Mouse (Mus musculus) adrenal gland, adult 18-20 months (tissue): ENCODE results near the gene Fam71b. TPM values are rescaled to one million over a fixed set of nuclear protein-coding genes. Genes with fewer than 3 reads are reported as not detected.
"Not testable (repeated sequence)": the region's sequence is repeated elsewhere in the genome, so short reads cannot be mapped to it uniquely, and the experiment has no call there.

ENCODE experiments used
- DNase-seq, 2 experiments: peaks; one replicate each; pipeline ENCODE4 v3.0.0; 2021 to 2022; ENCODE audit warnings: low spot score in 2 of 2
- total RNA-seq, 2 experiments: library from RNA; stranded (reverse); gene quantifications; 1 replicate in 1 of 2; 2 replicates in 1 of 2; pipeline ENCODE4 v1.2.3; 2021

Fam71b gene
- total RNA-seq, 2 experiments from 2014 or later, result not detected

DNA sequence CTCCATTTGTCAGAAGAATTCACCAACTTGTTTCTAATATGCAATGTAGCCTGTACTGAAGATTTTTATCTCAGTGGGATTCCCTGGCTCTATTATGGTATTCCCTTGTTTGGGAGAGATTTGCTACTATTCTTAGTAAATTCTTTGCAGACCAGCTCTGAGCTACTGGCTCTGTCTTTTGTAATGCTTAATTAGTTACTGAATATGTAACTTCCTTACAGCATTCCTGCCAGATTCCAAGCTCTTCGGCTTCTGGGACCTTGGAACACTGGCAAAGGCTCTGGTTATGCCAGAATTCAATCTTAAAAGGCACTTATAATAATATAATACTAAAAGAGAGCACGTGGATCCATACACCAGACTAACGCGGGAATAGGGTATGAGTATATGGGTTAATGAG is 31.8 kb downstream of the Fam71b start:
- not testable (repeated sequence) for DNase-seq

GRCm38 (mm10) chr11:46430123-46430522 is 33.8 kb downstream of the Fam71b start:
- DNase-seq, result no peak

DNA sequence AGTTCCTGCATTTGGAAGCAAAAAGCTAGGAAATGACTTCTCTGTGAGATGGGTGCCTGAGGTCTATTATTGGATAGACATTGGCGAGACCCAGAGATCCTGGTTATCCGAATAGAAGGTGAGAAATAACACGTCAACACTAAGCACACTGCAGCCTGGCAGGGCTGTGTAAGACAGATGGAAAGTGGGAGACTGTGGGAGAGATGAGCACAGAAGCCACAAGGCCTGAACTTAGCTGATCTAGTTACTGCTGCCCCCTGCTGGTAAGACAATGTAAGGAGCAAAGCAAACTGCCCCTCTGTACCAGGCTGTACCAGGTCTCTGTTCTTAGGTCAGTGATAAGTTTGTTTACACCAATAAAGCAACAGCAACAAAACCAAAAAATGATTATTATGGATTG is 34.8 kb downstream of the Fam71b start:
- DNase-seq, result peak; percentile 67 to 74

- DNase-seq, result no peak
Measured at GRCm38 (mm10) chr11:46435363-46435762, 39.0 kb downstream of the Fam71b start.

- DNase-seq, result peak; percentile 82 to 85
Measured at GRCm38 (mm10) chr11:46436760-46437458, 40.5 kb downstream of the Fam71b start, which contains the start of gene Med7. Gene Med7 (plus strand): TSS chr11:46436925.

- peak; percentile 6 to 26 for DNase-seq
Measured at GRCm38 (mm10) chr11:46437459-46438000, 41.2 kb downstream of the Fam71b start.

- DNase-seq, result no peak
Measured at GRCm38 (mm10) chr11:46439005-46439543, 42.7 kb downstream of the Fam71b start.

GRCm38 (mm10) chr11:46441774-46442173 is 45.4 kb downstream of the Fam71b start:
- DNase-seq, result no peak

DNA sequence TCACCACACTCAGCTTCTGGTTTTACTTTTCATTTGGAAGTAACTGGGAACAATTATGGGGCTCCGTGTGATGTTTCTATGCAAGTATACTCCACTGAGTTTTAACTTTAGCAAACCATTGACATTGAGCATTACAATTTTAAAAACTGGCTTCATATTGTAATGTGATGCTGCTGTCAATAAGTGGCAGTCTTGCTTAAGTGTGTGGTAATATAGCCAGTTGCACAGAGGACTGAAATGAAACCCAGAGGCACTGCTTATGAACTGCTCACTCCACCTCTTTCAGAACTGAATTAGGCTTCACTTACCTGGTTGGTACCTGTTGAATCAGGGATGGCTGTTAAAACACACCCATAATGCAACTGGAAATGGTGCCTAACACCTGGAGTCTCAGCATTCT is 46.8 kb downstream of the Fam71b start:
- DNase-seq, result no peak

DNA sequence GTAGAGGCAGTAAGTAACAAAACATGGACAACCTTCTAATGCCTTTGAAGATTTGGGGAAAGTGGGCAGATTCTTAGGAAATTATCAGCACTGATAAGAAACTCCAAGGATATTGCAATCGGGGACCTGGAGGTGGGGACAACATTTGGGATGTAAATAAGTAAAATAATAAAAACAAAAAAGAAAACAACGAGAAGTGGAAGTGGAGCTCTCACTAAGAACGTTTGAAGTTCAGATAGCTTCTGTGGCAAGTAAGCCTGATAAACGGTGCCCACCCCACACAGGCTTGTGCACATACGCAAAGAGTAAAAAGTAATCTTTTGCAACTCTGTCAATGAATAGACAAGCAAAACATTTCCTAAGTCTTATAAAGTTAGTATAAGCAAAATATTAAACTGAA is 47.6 kb downstream of the Fam71b start:
- DNase-seq, result no peak

- DNase-seq, result no peak
Measured at GRCm38 (mm10) chr11:46446150-46446549, 49.8 kb downstream of the Fam71b start.

- DNase-seq, result no peak
Measured at GRCm38 (mm10) chr11:46447644-46448484, 51.5 kb downstream of the Fam71b start.

DNA sequence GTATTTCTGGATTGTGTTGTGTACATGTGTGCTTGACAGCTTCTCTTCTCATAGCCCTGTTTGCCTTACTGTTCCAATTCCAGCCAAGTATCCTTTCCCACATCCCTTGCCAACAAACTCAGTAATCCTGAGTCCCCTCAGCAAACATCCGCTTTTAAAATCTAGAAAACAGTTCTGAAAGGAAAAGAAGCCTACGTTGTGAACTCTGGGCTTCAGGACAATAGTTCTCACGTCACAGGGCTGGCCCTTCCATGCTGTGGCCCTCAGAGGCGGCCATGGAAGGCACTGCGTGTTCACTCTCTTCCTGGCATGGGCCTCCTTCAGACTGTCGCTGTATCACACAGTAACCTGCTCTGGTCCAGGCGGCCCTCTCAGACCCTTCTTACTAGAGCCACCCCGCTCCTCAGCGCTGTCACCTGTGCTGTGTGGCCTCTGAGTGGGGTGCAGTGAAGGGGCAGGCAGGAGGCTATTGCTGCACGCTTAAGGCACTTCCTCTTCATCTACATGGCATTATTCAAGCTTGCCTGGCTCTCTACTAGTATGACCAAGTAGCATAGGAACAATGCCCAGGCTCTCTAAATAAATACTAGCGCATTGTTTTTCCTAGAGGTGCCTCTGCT is 53.2 kb downstream of the Fam71b start:
- DNase-seq, result no peak

DNA sequence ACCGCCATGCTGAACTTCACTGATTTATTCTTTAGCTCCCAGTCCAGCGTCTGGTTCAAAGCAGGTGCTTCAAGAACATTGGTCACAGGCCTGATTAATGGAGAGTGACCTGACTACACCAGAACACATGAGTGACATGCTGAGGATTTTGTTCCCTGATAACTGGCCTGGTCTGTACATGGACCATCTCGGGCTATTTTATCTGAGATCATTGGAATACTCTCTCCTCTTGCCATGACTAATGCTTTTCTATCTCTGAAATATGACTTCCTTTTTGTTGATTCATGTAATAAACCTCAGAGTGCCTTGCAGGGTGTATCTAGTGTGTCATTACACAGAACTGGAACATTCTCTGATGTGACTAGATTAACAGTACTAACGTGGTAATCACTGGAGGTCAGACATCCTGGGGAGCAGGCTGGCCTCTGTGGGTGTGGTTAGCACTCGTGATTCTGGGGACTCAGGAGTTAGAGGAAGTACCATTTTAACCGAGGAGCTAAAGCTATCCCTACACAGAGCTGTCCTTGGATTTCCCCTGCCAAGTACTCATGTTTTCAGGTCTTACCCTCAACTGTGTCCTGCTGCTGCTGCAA is 58.2 kb downstream of the Fam71b start, which contains the start of gene Havcr2:
Gene Havcr2 (plus strand): TSS at position 483 of the 593 bp plus-strand sequence.
- DNase-seq, result peak in 1 of 2 experiments; percentile 11

Other genes with a start within 250 kb of the Fam71b start
- gene Nipal4, start 230.1 kb upstream of the Fam71b start, total RNA-seq, result not detected
- not detected for gene Fndc9, start 161.0 kb upstream of the Fam71b start, total RNA-seq
- gene Cyfip2, start 83.7 kb upstream of the Fam71b start, total RNA-seq, result 10 to 100 TPM; 55.9 to 77.0 TPM
- under 1 TPM; 0.23 to 0.58 TPM for gene Itk, start 7.0 kb upstream of the Fam71b start, total RNA-seq
- gene Med7, start 40.4 kb downstream of the Fam71b start, total RNA-seq, result 10 to 100 TPM; 44.6 to 53.3 TPM
- 1 to 10 TPM; 3.0 to 3.4 TPM for gene Havcr2, start 58.4 kb downstream of the Fam71b start, total RNA-seq
- gene Gm12169, start 127.7 kb downstream of the Fam71b start, total RNA-seq, result not detected
- not detected for gene BC053393, start 175.0 kb downstream of the Fam71b start, total RNA-seq
- gene Dppa1, start 232.7 kb downstream of the Fam71b start, total RNA-seq, result not detected